Mouse (Mus musculus): ENCODE measurements around the gene Minpp1. TPM values are rescaled to one million over a fixed set of nuclear protein-coding genes. Genes with fewer than 3 reads are reported as not detected.

Minpp1 gene
- polyA plus RNA-seq, 1 experiment from 2014 or later: 64.0 TPM

DNA sequence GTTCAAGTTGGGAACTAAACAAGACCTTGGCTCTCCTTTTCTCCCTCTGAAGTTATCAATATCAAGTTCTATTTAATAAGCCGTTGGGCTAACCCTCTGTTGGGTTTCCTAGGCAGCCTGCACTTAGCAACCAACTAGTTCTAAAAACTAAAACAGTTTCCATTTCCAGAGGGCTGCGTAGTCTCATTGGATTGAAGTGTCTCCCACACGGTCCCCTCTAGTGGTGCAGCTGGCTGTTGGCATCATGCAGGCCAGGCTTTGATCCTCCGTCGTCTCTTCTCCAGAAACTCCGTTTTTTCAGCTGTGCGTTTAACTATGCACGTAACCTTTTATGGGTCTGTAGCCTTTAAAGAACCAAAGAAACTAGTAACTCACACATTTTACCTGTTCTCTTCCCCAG lies 7.9 kb downstream of the Minpp1 start:
- no peak for DNase-seq (ENCODE audit: low spot score)
- WGBS: 90% methylated on average over 8 of the region's 8 CpGs
- Histone ChIP-seq H3K4me3 (no peak overlapping the region), H3K27ac (no peak overlapping the region), H3K36me3 (peaks cover 69% of the 10 kb centered on the region), H3K9me3 (no peaks in the 10 kb centered on the region), H3K27me3 (ENCODE audit: insufficient read depth, poor library complexity, severe bottlenecking) (no peaks in the 10 kb centered on the region), H3K4me1 (replicated peaks) (no peaks in the 10 kb centered on the region)

GRCm38 (mm10) chr19:32494611-32495010 lies 9.0 kb downstream of the Minpp1 start:
- 88% methylated on average over 13 of the region's 13 CpGs for WGBS
- Histone ChIP-seq H3K27me3 (ENCODE audit: insufficient read depth, poor library complexity, severe bottlenecking) (no peaks in the 10 kb centered on the region), H3K27ac (no peak overlapping the region), H3K36me3 (peaks cover 80% of the 10 kb centered on the region), H3K9me3 (no peaks in the 10 kb centered on the region), H3K4me3 (no peak overlapping the region), H3K4me1 (replicated peaks) (no peaks in the 10 kb centered on the region)
- no peak for DNase-seq (ENCODE audit: low spot score)

DNA sequence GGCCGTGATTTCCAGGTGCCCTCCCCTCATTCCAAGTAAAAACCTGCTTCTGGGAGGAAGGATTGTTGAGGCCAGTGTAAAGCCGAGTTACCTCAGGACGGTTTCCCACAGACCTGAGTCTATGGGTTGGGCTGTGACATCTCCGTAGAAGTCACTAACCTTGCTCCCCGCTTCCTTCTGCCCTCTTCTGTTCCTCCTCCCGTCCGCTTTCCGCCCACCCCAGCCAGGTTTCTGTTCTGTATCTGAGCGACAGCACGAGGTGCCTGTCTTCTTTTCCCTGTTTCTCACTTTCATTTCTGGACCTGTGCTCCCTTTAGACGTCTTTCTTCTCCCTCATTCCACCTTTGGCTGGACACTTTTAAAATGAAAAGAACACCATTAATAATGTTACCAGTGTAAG lies 9.5 kb downstream of the Minpp1 start:
- Histone ChIP-seq H3K9me3 (no peaks in the 10 kb centered on the region), H3K4me1 (replicated peaks) (no peaks in the 10 kb centered on the region), H3K27me3 (ENCODE audit: insufficient read depth, poor library complexity, severe bottlenecking) (no peaks in the 10 kb centered on the region), H3K4me3 (no peak overlapping the region), H3K27ac (no peak overlapping the region), H3K36me3 (peaks cover 83% of the 10 kb centered on the region)
- WGBS: 91% methylated on average over 11 of the region's 11 CpGs
- no peak for DNase-seq (ENCODE audit: low spot score)

DNA sequence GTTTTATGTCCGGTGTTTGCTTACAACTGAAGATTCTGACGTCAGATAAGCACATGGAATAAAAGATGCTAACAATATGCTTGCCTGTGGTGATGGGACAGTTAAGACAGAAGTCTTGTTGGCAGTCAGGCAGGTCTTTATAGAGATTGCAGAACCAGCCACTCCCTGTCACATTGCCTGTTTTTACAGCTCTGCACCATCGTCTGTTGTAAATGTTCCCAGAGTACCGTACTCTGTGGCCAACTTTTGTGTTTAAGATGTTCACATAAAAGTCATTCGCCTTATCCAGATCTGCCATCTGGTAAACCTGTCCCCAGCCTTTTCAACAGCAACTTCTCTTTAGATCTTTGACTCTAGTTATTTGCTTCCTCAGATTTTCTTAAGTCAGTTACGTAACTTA lies 11.8 kb downstream of the Minpp1 start:
- DNase-seq (ENCODE audit: low spot score): no peak
- WGBS: 90% methylated on average over 6 of the region's 6 CpGs
- H3K4me3 ChIP-seq: no peak overlapping the region
- H3K27me3 ChIP-seq (ENCODE audit: insufficient read depth, poor library complexity, severe bottlenecking): no peaks in the 10 kb centered on the region
- no peaks in the 10 kb centered on the region for H3K4me1 ChIP-seq (replicated peaks)
- H3K9me3 ChIP-seq: no peaks in the 10 kb centered on the region
- no peak overlapping the region for H3K27ac ChIP-seq
- H3K36me3 ChIP-seq: peaks cover 88% of the 10 kb centered on the region

- peaks cover 82% of the 10 kb centered on the region for H3K36me3 ChIP-seq
- WGBS: 96% methylated on average over 5 of the region's 5 CpGs
These were observed 12.4 kb downstream of the Minpp1 start for GRCm38 (mm10) chr19:32498002-32498401.

DNA sequence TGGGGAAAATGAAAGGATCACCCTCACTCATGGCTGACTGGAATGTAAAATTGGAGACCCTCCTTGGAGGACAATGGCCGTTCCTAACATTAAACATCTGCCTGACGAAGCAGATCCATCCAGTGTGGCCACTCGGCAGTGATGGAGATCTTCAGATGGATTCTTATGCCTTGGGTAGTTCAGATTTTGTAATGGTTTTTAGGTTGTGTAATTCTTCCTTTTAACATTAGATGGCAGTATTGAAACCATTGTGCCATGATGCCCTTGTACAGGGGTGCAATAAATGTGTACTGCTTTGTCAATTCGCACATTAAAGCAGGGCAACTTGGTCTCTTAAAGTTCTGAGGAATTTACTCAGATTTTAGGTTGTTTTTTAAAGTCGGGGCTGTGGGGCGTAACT lies 15.8 kb downstream of the Minpp1 start:
- no peak for DNase-seq (ENCODE audit: low spot score)
- Histone ChIP-seq H3K27me3 (ENCODE audit: insufficient read depth, poor library complexity, severe bottlenecking) (no peaks in the 10 kb centered on the region), H3K4me3 (no peak overlapping the region), H3K36me3 (peaks cover 75% of the 10 kb centered on the region), H3K9me3 (no peaks in the 10 kb centered on the region), H3K4me1 (replicated peaks) (no peaks in the 10 kb centered on the region), H3K27ac (no peak overlapping the region)
- WGBS: 91% methylated on average over 6 of the region's 6 CpGs

More at GRCm38 (mm10) chr19:32498002-32498401, 12.4 kb downstream of the Minpp1 start:
- H3K27me3 ChIP-seq (ENCODE audit: insufficient read depth, poor library complexity, severe bottlenecking): no peaks in the 10 kb centered on the region
- no peak overlapping the region for H3K27ac ChIP-seq
- no peaks in the 10 kb centered on the region for H3K9me3 ChIP-seq
- H3K4me3 ChIP-seq: no peak overlapping the region
- no peak for DNase-seq (ENCODE audit: low spot score)
- H3K4me1 ChIP-seq (replicated peaks): no peaks in the 10 kb centered on the region

DNA sequence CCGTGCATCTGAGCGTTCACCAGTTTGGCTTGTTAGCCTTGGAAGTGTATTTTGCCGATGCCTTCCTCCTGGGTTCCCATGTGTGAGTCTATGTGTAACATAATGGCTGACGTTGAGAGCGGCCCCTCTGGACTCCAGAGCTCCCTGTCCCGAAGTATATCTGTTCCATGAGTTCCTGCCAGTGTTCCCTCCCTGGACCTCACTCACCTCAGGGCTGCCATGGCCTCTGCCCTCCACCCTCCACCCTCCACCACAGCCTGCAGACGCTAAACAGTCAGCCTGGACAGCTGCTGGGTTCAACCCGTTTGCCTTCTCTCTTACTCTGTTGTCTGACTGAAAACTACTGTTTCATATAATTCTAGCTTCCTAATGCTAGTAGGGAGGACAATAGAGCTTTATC lies 20.5 kb downstream of the Minpp1 start:
- H3K9me3 ChIP-seq: no peaks in the 10 kb centered on the region
- peaks cover 68% of the 10 kb centered on the region for H3K36me3 ChIP-seq
- 88% methylated on average over 8 of the region's 8 CpGs for WGBS
- no peaks in the 10 kb centered on the region for H3K27me3 ChIP-seq (ENCODE audit: insufficient read depth, poor library complexity, severe bottlenecking)
- no peak overlapping the region for H3K27ac ChIP-seq
- DNase-seq (ENCODE audit: low spot score): no peak
- H3K4me1 ChIP-seq (replicated peaks): no peaks in the 10 kb centered on the region
- H3K4me3 ChIP-seq: no peak overlapping the region

- no peak for DNase-seq (ENCODE audit: low spot score)
- Histone ChIP-seq H3K27ac (no peak overlapping the region), H3K36me3 (peaks cover 68% of the 10 kb centered on the region), H3K4me3 (no peak overlapping the region), H3K27me3 (ENCODE audit: insufficient read depth, poor library complexity, severe bottlenecking) (no peaks in the 10 kb centered on the region), H3K9me3 (no peaks in the 10 kb centered on the region), H3K4me1 (replicated peaks) (no peaks in the 10 kb centered on the region)
- WGBS: 96% methylated on average over 5 of the region's 5 CpGs
These were observed 20.9 kb downstream of the Minpp1 start for GRCm38 (mm10) chr19:32506514-32506913.

DNA sequence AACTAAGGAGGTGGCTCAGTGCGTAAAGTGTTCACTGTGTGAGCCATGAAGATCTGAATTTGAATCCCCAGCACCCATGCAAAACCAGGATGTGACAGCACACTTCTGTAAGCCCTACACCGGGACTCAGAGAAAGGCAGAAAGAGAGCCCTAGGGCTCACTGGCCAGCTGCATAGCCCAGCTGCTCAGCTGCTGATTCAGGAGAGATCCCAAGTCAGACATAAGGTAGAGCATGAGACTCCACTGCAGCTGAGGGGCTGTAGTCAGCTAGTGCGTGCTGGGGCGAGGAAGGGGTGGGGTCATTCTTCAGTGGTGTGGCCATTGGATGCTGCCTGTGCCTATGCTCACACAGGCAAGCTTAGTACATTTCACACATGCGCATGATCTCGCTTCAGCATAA lies 21.5 kb downstream of the Minpp1 start:
- no peak for DNase-seq (ENCODE audit: low spot score)
- WGBS: 94% methylated on average over 6 of the region's 6 CpGs
- Histone ChIP-seq H3K27me3 (ENCODE audit: insufficient read depth, poor library complexity, severe bottlenecking) (no peaks in the 10 kb centered on the region), H3K4me3 (no peak overlapping the region), H3K27ac (no peak overlapping the region), H3K4me1 (replicated peaks) (no peaks in the 10 kb centered on the region), H3K36me3 (peaks cover 71% of the 10 kb centered on the region), H3K9me3 (no peaks in the 10 kb centered on the region)

GRCm38 (mm10) chr19:32507526-32507925 lies 22.0 kb downstream of the Minpp1 start:
- Histone ChIP-seq H3K36me3 (peaks cover 75% of the 10 kb centered on the region), H3K4me3 (no peak overlapping the region), H3K4me1 (replicated peaks) (no peaks in the 10 kb centered on the region), H3K27ac (no peak overlapping the region), H3K9me3 (no peaks in the 10 kb centered on the region), H3K27me3 (ENCODE audit: insufficient read depth, poor library complexity, severe bottlenecking) (no peaks in the 10 kb centered on the region)
- 89% methylated on average over 9 of the region's 9 CpGs for WGBS
- no peak for DNase-seq (ENCODE audit: low spot score)

DNA sequence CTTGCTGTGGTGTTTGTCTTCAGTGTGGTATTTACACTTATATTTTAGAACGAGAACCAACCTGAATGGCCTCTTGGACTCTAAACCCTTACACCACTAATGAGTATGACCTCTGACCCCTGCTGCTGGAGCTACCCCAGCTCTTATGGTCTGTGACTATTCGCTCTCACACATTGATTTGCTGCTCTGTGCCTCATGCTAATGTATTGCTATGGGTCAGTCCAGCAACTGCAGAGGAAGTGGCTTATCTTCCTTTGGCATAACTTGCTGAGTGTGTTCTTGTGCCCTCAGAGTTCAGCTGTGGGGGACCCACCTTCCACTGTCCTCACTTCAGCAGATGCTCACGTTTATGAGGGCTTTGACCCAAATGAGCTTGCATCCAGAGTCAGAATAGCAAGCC lies 24.7 kb downstream of the Minpp1 start:
- Histone ChIP-seq H3K27ac (no peak overlapping the region), H3K36me3 (peaks cover 89% of the 10 kb centered on the region), H3K4me1 (replicated peaks) (no peaks in the 10 kb centered on the region), H3K27me3 (ENCODE audit: insufficient read depth, poor library complexity, severe bottlenecking) (no peaks in the 10 kb centered on the region), H3K4me3 (no peak overlapping the region), H3K9me3 (no peaks in the 10 kb centered on the region)
- no peak for DNase-seq (ENCODE audit: low spot score)
- 86% methylated on average over 3 of the region's 3 CpGs for WGBS

- Histone ChIP-seq H3K27me3 (ENCODE audit: insufficient read depth, poor library complexity, severe bottlenecking) (no peaks in the 10 kb centered on the region), H3K36me3 (peaks cover 89% of the 10 kb centered on the region), H3K9me3 (no peaks in the 10 kb centered on the region), H3K4me3 (no peak overlapping the region), H3K4me1 (replicated peaks) (no peaks in the 10 kb centered on the region), H3K27ac (no peak overlapping the region)
- 94% methylated on average over 6 of the region's 6 CpGs for WGBS
- DNase-seq (ENCODE audit: low spot score): no peak
These were observed 25.4 kb downstream of the Minpp1 start for GRCm38 (mm10) chr19:32510962-32511361.

DNA sequence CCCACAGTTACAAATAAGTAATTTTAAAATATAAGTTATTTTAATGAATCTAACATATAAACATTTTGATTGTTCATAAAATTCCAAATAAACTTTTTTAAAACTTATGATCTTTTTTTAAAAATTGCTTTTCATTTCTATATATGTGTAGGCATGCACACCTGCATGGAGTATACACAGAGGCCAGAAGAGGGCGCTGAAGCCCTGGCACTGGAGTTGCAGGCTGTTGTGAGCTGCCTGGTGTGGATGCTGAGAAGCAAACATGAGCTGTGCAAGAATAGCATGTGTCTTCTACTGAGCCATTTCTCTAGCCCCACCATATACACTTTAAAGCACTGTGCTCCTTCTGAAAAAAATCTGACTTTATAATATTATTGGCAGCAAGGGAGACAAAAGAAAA lies 26.9 kb downstream of the Minpp1 start:
- H3K9me3 ChIP-seq: no peaks in the 10 kb centered on the region
- no peaks in the 10 kb centered on the region for H3K4me1 ChIP-seq (replicated peaks)
- no peak overlapping the region for H3K4me3 ChIP-seq
- H3K27ac ChIP-seq: no peak overlapping the region
- H3K36me3 ChIP-seq: peaks cover 94% of the 10 kb centered on the region
- 44% methylated on average over 1 of the region's 1 CpGs for WGBS
- H3K27me3 ChIP-seq (ENCODE audit: insufficient read depth, poor library complexity, severe bottlenecking): no peaks in the 10 kb centered on the region
- no peak for DNase-seq (ENCODE audit: low spot score)

DNA sequence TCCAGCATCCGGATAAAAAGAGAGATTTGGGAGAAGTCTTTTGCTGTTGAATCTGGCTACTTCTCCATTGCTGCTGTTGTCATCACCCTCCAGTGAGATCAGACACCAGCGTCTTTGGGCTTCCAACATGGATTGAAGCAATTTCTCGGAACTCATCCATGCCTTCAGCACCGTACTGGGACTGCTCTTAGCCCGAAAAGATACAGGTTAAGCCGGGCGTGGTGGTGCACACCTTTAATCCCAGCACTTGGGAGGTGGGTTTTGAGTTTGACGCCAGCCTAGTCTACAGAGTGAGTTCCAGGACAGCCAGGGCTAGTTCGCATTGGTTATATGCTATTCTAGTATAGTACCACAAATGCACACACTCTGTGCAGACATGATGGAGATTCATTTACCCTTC lies 31.0 kb downstream of the Minpp1 start:
- DNase-seq (ENCODE audit: low spot score): no peak
- H3K4me1 ChIP-seq (replicated peaks): no peaks in the 10 kb centered on the region
- 96% methylated on average over 9 of the region's 9 CpGs for WGBS
- no peak overlapping the region for H3K27ac ChIP-seq
- H3K4me3 ChIP-seq: no peak overlapping the region
- no peaks in the 10 kb centered on the region for H3K27me3 ChIP-seq (ENCODE audit: insufficient read depth, poor library complexity, severe bottlenecking)
- peaks cover 65% of the 10 kb centered on the region for H3K36me3 ChIP-seq
- peaks cover 5% of the 10 kb centered on the region for H3K9me3 ChIP-seq
